Mouse (Mus musculus) liver, embryonic 14.5 days (tissue): ENCODE measurements around the gene Gm43064.

Experiments used
- CTCF ChIP-seq: IDR thresholded peaks from 2 replicates; pipeline ENCODE4 v1.5.1; 2016; ENCODE audit warnings: antibody characterized with exemption, low read depth, control low read depth
- EP300 ChIP-seq: IDR thresholded peaks from 2 replicates; pipeline ENCODE4 v1.6.1; 2016; ENCODE audit warnings: antibody characterized with exemption, low read depth

DNA sequence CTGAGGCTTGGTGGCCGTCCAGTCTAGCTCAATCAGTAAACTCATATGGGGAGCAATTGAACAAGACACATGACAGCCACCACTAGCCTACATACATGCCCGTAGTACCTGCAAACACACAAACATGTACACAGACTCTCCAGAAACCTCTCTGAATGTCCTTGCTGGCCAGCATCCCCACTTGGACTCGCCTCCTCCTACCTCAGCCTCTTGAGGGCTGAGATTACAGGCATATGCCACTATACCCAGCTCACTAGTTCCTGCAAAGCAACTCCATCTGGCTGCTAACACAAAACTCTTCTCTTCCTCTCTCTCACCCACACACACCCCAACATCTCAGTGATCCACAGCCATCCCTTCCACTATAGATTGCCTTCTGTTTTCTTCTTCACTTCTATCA lies 29.1 kb upstream of the Gm43064 start:
- TF ChIP-seq CTCF (no peak), EP300 (no peak)
